Mouse (Mus musculus) neural tube, embryonic 15.5 days (tissue): Measurements from ENCODE around the gene Mettl23. TPM values are rescaled to one million over a fixed set of nuclear protein-coding genes. Genes with fewer than 3 reads are reported as not detected.

ENCODE experiments used
- ATAC-seq: fragments of 200-750 bp; cut with Nextera tagmentation; 2 replicates; pipeline ENCODE4 v1.8.0; 2017; ENCODE audit warnings: mild to moderate bottlenecking, moderate TSS enrichment, moderate library complexity; ENCODE audit not compliant: low FRiP score
- H3K27ac ChIP-seq: fragments of 300-500 bp; sonication (generic); replicated peaks from 2 replicates; pipeline ENCODE4 v1.5.1; 2015; ENCODE audit warnings: mild to moderate bottlenecking, inconsistent platforms
- H3K27me3 ChIP-seq: fragments of 300-500 bp; sonication (generic); replicated peaks from 2 replicates; pipeline ENCODE4 v1.6.1; 2015; ENCODE audit warnings: inconsistent platforms
- H3K36me3 ChIP-seq: fragments of 300-500 bp; sonication (generic); 2 replicates; pipeline ENCODE4 v1.6.1; 2015; ENCODE audit warnings: inconsistent platforms
- H3K4me1 ChIP-seq: fragments of 300-500 bp; sonication (generic); 2 replicates; pipeline ENCODE4 v1.6.1; 2015; ENCODE audit warnings: inconsistent platforms
- H3K4me2 ChIP-seq: fragments of 300-500 bp; sonication (generic); 2 replicates; pipeline ENCODE4 v1.6.1; 2015; ENCODE audit warnings: inconsistent platforms, mild to moderate bottlenecking, moderate library complexity
- H3K4me3 ChIP-seq: fragments of 300-500 bp; sonication (generic); replicated peaks from 2 replicates; pipeline ENCODE4 v1.5.1; 2015; ENCODE audit warnings: mild to moderate bottlenecking, inconsistent platforms
- H3K9ac ChIP-seq: fragments of 300-500 bp; sonication (generic); replicated peaks from 2 replicates; pipeline ENCODE4 v1.6.1; 2015; ENCODE audit warnings: mild to moderate bottlenecking, inconsistent platforms
- H3K9me3 ChIP-seq: fragments of 300-500 bp; sonication (generic); replicated peaks from 2 replicates; pipeline ENCODE4 v1.6.1; 2016; ENCODE audit warnings: inconsistent platforms
- WGBS: fragments of 180-500 bp; shearing (Covaris S2); methylation state at CpG from one replicate; pipeline ENCODE4 v1.1.7; 2015; ENCODE audit warnings: mixed read lengths; 5-methylcytosine and 5-hydroxymethylcytosine counted together
- polyA plus RNA-seq: library from polyadenylated mRNA; unstranded; fragments of >200 nt; fragmentation: Nextera tagmentation; extraction: Ambion mirVana; gene quantifications from 2 replicates; pipeline ENCODE4 v1.2.1, GENCODE M21; 2015

Gene Mettl23
- polyA plus RNA-seq, 1 experiment from 2014 or later: 64.7 TPM

GRCm38 (mm10) chr11:116850833-116851477 is 7.9 kb downstream of the Mettl23 start:
- WGBS: 43% methylated on average over 6 of the region's 6 CpGs
- Histone ChIP-seq H3K27me3 (no peaks in the 10 kb centered on the region), H3K9me3 (no peaks in the 10 kb centered on the region), H3K4me3 (peak overlapping the region; percentile 99), H3K36me3 (peaks cover 22% of the 10 kb centered on the region), H3K4me1 (peaks cover 41% of the 10 kb centered on the region), H3K27ac (peak overlapping the region; percentile 96), H3K4me2 (peak overlapping the region; percentile 81), H3K9ac (peak overlapping the region; percentile 76)
- no peak for ATAC-seq

GRCm38 (mm10) chr11:116851576-116852290 is 8.7 kb downstream of the Mettl23 start:
- H3K36me3 ChIP-seq: peaks cover 22% of the 10 kb centered on the region
- ATAC-seq: no peak
- under 1% methylated on average over 29 of the region's 29 CpGs for WGBS

GRCm38 (mm10) chr11:116852291-116852890 is 9.3 kb downstream of the Mettl23 start, which contains the start of gene Mfsd11:
Gene Mfsd11, plus strand, starts transcription at chr11:116852440.
- peak; percentile 71 for ATAC-seq
- peak within 1 kb of the TSS; percentile 76 for H3K9ac ChIP-seq
- H3K4me2 ChIP-seq: peak within 1 kb of the TSS; percentile 81
- H3K4me1 ChIP-seq: peaks cover 45% of the 10 kb centered on the region
- no peaks in the 10 kb centered on the region for H3K27me3 ChIP-seq
- H3K36me3 ChIP-seq: peaks cover 25% of the 10 kb centered on the region
- peak within 1 kb of the TSS; percentile 99 for H3K4me3 ChIP-seq
- H3K27ac ChIP-seq: peak within 1 kb of the TSS; percentile 96
- WGBS: 0% methylated on average over 71 of the region's 91 CpGs
- H3K9me3 ChIP-seq: no peaks in the 10 kb centered on the region

More at GRCm38 (mm10) chr11:116851576-116852290, 8.7 kb downstream of the Mettl23 start:
- Histone ChIP-seq H3K27ac (peak overlapping the region; percentile 96), H3K4me3 (peak overlapping the region; percentile 99), H3K4me2 (peak overlapping the region; percentile 81), H3K4me1 (peaks cover 45% of the 10 kb centered on the region), H3K27me3 (no peaks in the 10 kb centered on the region), H3K9me3 (no peaks in the 10 kb centered on the region), H3K9ac (peak overlapping the region; percentile 76)

GRCm38 (mm10) chr11:116852891-116853511 is 9.9 kb downstream of the Mettl23 start, which contains the start of gene Srsf2:
Gene Srsf2, minus strand, starts transcription at chr11:116853094.
- under 1% methylated on average over 74 of the region's 74 CpGs for WGBS
- peak; percentile 91 for ATAC-seq

GRCm38 (mm10) chr11:116853512-116853928 is 10.4 kb downstream of the Mettl23 start:
- Histone ChIP-seq H3K9me3 (no peaks in the 10 kb centered on the region), H3K4me2 (peak overlapping the region; percentile 66), H3K4me1 (peaks cover 40% of the 10 kb centered on the region), H3K4me3 (peak overlapping the region; percentile 99), H3K9ac (peak overlapping the region; percentile 66), H3K27me3 (no peaks in the 10 kb centered on the region), H3K27ac (peak overlapping the region; percentile 96), H3K36me3 (peaks cover 19% of the 10 kb centered on the region)
- WGBS: under 1% methylated on average over 32 of the region's 36 CpGs
- ATAC-seq: peak; percentile 93

More at GRCm38 (mm10) chr11:116852891-116853511, 9.9 kb downstream of the Mettl23 start, which contains the start of gene Srsf2:
- H3K9me3 ChIP-seq: no peaks in the 10 kb centered on the region
- peak within 1 kb of the TSS; percentile 99 for H3K4me3 ChIP-seq
- peak within 1 kb of the TSS; percentile 81 for H3K4me2 ChIP-seq
- peak within 1 kb of the TSS; percentile 76 for H3K9ac ChIP-seq
- H3K27me3 ChIP-seq: no peaks in the 10 kb centered on the region
- peak within 1 kb of the TSS; percentile 96 for H3K27ac ChIP-seq
- H3K4me1 ChIP-seq: peaks cover 42% of the 10 kb centered on the region
- peaks cover 21% of the 10 kb centered on the region for H3K36me3 ChIP-seq

- no peak for ATAC-seq
- peak overlapping the region; percentile 96 for H3K27ac ChIP-seq
- 41% methylated on average over 10 of the region's 10 CpGs for WGBS
Observed at GRCm38 (mm10) chr11:116854279-116854678, 11.2 kb downstream of the Mettl23 start.

GRCm38 (mm10) chr11:116857183-116857850 is 14.2 kb downstream of the Mettl23 start:
- Histone ChIP-seq H3K4me3 (no peak overlapping the region), H3K27ac (no peak overlapping the region), H3K9me3 (no peaks in the 10 kb centered on the region), H3K4me1 (peaks cover 22% of the 10 kb centered on the region), H3K9ac (no peak overlapping the region), H3K36me3 (peaks cover 42% of the 10 kb centered on the region), H3K27me3 (no peaks in the 10 kb centered on the region), H3K4me2 (no peak overlapping the region)
- no peak for ATAC-seq
- WGBS: 89% methylated on average over 12 of the region's 12 CpGs

More at GRCm38 (mm10) chr11:116854279-116854678, 11.2 kb downstream of the Mettl23 start:
- Histone ChIP-seq H3K9ac (peak overlapping the region; percentile 66), H3K4me1 (peaks cover 40% of the 10 kb centered on the region), H3K27me3 (no peaks in the 10 kb centered on the region), H3K36me3 (peaks cover 19% of the 10 kb centered on the region), H3K9me3 (no peaks in the 10 kb centered on the region), H3K4me3 (peak overlapping the region; percentile 99), H3K4me2 (peak overlapping the region; percentile 66)

- ATAC-seq: no peak
- H3K27me3 ChIP-seq: no peaks in the 10 kb centered on the region
- no peak overlapping the region for H3K27ac ChIP-seq
- no peaks in the 10 kb centered on the region for H3K9me3 ChIP-seq
- no peak overlapping the region for H3K4me2 ChIP-seq
- peaks cover 90% of the 10 kb centered on the region for H3K36me3 ChIP-seq
- WGBS: 88% methylated on average over 10 of the region's 10 CpGs
- H3K9ac ChIP-seq: no peak overlapping the region
- H3K4me1 ChIP-seq: no peaks in the 10 kb centered on the region
- no peak overlapping the region for H3K4me3 ChIP-seq
Observed at GRCm38 (mm10) chr11:116864444-116864843, 21.4 kb downstream of the Mettl23 start.

GRCm38 (mm10) chr11:116865945-116866585 is 23.0 kb downstream of the Mettl23 start:
- H3K27me3 ChIP-seq: no peaks in the 10 kb centered on the region
- no peaks in the 10 kb centered on the region for H3K4me1 ChIP-seq
- no peak overlapping the region for H3K4me2 ChIP-seq
- WGBS: 82% methylated on average over 12 of the region's 12 CpGs
- no peak overlapping the region for H3K9ac ChIP-seq
- H3K4me3 ChIP-seq: no peak overlapping the region
- no peak overlapping the region for H3K27ac ChIP-seq
- peaks cover 81% of the 10 kb centered on the region for H3K36me3 ChIP-seq
- no peaks in the 10 kb centered on the region for H3K9me3 ChIP-seq
- ATAC-seq: no peak

- H3K36me3 ChIP-seq: peaks cover 81% of the 10 kb centered on the region
- no peak overlapping the region for H3K4me2 ChIP-seq
- no peaks in the 10 kb centered on the region for H3K9me3 ChIP-seq
- 84% methylated on average over 3 of the region's 3 CpGs for WGBS
- no peak for ATAC-seq
- no peaks in the 10 kb centered on the region for H3K27me3 ChIP-seq
- H3K4me1 ChIP-seq: no peaks in the 10 kb centered on the region
- H3K9ac ChIP-seq: no peak overlapping the region
- H3K4me3 ChIP-seq: no peak overlapping the region
- H3K27ac ChIP-seq: no peak overlapping the region
Observed at GRCm38 (mm10) chr11:116868129-116868528, 25.1 kb downstream of the Mettl23 start.
